Mouse (Mus musculus): Measurements from ENCODE around the gene Cysltr1. TPM values are rescaled to one million over a fixed set of nuclear protein-coding genes. Genes with fewer than 3 reads are reported as not detected.

Gene Cysltr1
- 0.07 TPM in 1 of 2 replicates, not detected in the other for polyA plus RNA-seq (2012; ENCODE audit: insufficient read depth, low replicate concordance)

- no peaks in the 10 kb centered on the region for H3K36me3 ChIP-seq (replicated peaks; ENCODE audit: low read length)
- H3K9me3 ChIP-seq: no peaks in the 10 kb centered on the region
- peak within 1 kb of the TSS; percentile 87 for H3K4me3 ChIP-seq (replicated peaks)
- TF ChIP-seq GATA1 (IDR thresholded peaks at IDR 0.05; ENCODE audit: borderline replicate concordance, low read length) (no peak), FLI1 (IDR thresholded peaks at IDR 0.05; ENCODE audit: low read length) (no peak)
- peaks cover 10% of the 10 kb centered on the region; the same call in 1 of the 2 replicates for H3K4me1 ChIP-seq
- peaks cover 2% of the 10 kb centered on the region for H3K27me3 ChIP-seq (replicated peaks)
These were observed at the start of gene Cysltr1 for GRCm38 (mm10) chrX:106603386-106603785. Gene Cysltr1, minus strand, starts transcription at chrX:106603679.

DNA sequence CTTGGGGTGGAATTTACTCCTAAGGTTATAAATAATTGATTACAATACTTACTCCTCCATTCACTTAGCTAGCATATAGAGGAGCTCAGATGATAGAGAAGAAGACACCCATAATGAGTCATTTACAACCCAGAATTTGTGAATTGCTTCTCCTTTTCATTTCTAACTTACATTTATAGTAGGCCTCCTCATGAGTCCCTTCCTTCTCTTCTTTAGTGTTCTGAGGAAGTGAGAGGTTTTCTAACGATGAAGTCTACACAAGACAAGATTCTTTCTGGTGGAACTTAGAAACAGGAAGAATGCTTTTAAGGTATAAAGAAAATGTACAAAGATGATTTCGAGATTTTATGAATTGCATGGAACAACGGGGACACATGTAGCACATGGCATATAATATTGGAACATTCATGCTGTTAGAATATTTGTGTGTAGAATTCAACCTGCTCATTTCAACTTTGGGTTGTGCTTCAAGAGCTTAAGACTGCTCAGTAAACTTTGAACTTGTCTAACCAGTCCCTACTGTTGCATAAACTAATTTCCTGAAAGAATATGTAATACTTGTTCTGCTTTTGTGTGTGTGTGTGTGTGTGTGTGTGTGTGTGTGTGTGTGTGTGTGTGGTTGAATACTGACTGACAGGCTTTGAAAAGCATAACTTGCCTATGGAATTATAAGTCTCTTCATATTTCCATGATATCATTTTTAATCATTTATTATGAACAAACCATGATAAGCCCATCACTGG is 31.5 kb upstream of the Cysltr1 start:
- Histone ChIP-seq H3K27me3 (replicated peaks) (peaks cover 3% of the 10 kb centered on the region), H3K4me1 (no peaks in the 10 kb centered on the region), H3K9me3 (no peaks in the 10 kb centered on the region), H3K36me3 (replicated peaks; ENCODE audit: low read length) (no peaks in the 10 kb centered on the region), H3K4me3 (replicated peaks) (no peak overlapping the region)
- TF ChIP-seq GATA1 (IDR thresholded peaks at IDR 0.05; ENCODE audit: borderline replicate concordance, low read length): no peak
- TF ChIP-seq FLI1 (IDR thresholded peaks at IDR 0.05; ENCODE audit: low read length): no peak

DNA sequence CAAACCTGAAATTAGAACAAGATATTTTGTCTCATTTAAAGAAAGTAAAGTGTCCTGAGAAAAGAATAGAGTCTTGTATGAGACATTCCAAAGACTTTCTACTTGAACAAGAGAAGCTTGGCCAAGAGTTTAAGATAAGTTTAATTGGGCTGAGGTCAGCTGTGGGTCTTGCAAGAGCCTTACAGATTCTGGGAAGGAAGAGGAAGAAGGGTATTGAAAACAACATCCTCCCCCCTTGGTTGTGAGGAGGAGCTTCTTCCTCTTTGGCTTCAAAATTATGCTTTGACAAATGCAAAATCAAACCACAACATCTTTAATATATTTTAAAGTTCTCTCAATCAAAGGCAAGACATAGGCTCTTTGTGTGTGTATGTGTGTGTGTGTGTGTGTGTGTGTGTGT is 30.1 kb upstream of the Cysltr1 start:
- no peak for TF ChIP-seq GATA1 (IDR thresholded peaks at IDR 0.05; ENCODE audit: borderline replicate concordance, low read length)
- TF ChIP-seq FLI1 (IDR thresholded peaks at IDR 0.05; ENCODE audit: low read length): no peak

GRCm38 (mm10) chrX:106628514-106628913 is 25.0 kb upstream of the Cysltr1 start:
- no peak for TF ChIP-seq GATA1 (IDR thresholded peaks at IDR 0.05; ENCODE audit: borderline replicate concordance, low read length)
- TF ChIP-seq FLI1 (IDR thresholded peaks at IDR 0.05; ENCODE audit: low read length): no peak
- Histone ChIP-seq H3K27me3 (replicated peaks) (no peaks in the 10 kb centered on the region), H3K4me3 (replicated peaks) (no peak overlapping the region), H3K4me1 (no peaks in the 10 kb centered on the region; the same call in 1 of the 2 replicates), H3K36me3 (replicated peaks; ENCODE audit: low read length) (no peaks in the 10 kb centered on the region), H3K9me3 (no peaks in the 10 kb centered on the region)

More for the DNA sequence above, 30.1 kb upstream of the Cysltr1 start:
- H3K4me3 ChIP-seq (replicated peaks): no peak overlapping the region
- no peaks in the 10 kb centered on the region for H3K36me3 ChIP-seq (replicated peaks; ENCODE audit: low read length)
- no peaks in the 10 kb centered on the region for H3K9me3 ChIP-seq
- H3K4me1 ChIP-seq: no peaks in the 10 kb centered on the region
- H3K27me3 ChIP-seq (replicated peaks): peaks cover 3% of the 10 kb centered on the region

DNA sequence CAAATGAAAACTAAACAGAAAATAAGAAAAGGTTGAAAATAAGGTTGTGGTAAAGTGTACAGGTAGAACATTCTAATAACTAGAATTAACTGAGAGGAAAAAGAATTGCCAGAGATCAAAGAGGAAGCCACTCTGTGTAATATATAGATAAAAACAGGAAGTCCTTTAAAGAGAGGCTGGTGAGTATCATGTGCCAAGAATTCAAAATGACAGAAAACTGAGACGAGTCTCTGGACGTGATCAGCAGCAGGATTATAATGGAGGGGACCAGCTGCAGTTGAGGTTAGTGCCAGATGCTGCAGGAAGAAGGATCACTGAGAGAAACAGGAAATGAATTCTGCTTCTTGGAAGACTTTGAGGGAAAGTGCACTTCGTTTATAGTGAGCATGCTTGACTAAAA is 20.2 kb upstream of the Cysltr1 start:
- Histone ChIP-seq H3K4me1 (peaks cover 4% of the 10 kb centered on the region), H3K27me3 (replicated peaks) (no peaks in the 10 kb centered on the region), H3K4me3 (replicated peaks) (no peak overlapping the region), H3K36me3 (replicated peaks; ENCODE audit: low read length) (no peaks in the 10 kb centered on the region), H3K9me3 (no peaks in the 10 kb centered on the region)
- TF ChIP-seq GATA1 (IDR thresholded peaks at IDR 0.05; ENCODE audit: borderline replicate concordance, low read length): no peak
- TF ChIP-seq FLI1 (IDR thresholded peaks at IDR 0.05; ENCODE audit: low read length): no peak

GRCm38 (mm10) chrX:106622512-106622911 is 19.0 kb upstream of the Cysltr1 start:
- Histone ChIP-seq H3K27me3 (replicated peaks) (no peaks in the 10 kb centered on the region), H3K9me3 (no peaks in the 10 kb centered on the region), H3K4me3 (replicated peaks) (no peak overlapping the region), H3K36me3 (replicated peaks; ENCODE audit: low read length) (no peaks in the 10 kb centered on the region), H3K4me1 (peaks cover 4% of the 10 kb centered on the region)
- TF ChIP-seq GATA1 (IDR thresholded peaks at IDR 0.05; ENCODE audit: borderline replicate concordance, low read length): no peak
- no peak for TF ChIP-seq FLI1 (IDR thresholded peaks at IDR 0.05; ENCODE audit: low read length)

DNA sequence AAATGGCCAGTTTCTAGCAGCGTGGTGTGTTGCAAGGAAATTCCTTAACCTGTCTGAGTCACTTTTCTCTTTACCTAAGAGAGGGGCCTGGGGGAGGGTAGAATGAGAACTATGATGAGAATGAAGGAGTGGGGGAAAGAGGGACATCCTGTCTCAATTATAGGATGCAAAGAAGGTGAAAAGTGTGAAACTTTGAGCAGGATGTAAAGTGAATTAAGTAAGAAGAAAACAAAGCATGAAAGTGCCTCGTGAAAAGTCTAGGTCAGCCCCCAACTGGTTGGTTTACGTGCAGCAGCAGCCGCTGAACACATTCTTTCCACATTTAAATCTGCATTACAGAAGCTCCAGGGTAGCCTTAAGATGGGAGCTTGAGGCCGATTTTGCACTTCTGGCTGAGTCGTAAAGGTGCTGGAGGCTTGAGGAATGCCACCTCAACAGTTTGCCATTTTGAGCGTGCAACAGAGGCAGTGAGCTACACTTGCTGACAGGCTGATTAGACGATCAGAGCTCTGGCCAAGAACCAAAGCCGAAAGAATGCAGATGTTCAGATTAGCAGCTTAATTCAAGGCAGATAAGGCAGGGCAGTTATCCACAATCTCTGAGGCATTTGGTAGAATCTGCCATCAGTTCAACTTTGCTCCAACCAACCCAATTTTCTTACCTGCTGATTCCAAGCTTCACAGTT is 763 bp downstream of the Cysltr1 start:
- Histone ChIP-seq H3K4me1 (peaks cover 10% of the 10 kb centered on the region; the same call in 1 of the 2 replicates), H3K4me3 (replicated peaks) (peak overlapping the region; percentile 87), H3K36me3 (replicated peaks; ENCODE audit: low read length) (no peaks in the 10 kb centered on the region), H3K9me3 (no peaks in the 10 kb centered on the region), H3K27me3 (replicated peaks) (peaks cover 2% of the 10 kb centered on the region)
- no peak for TF ChIP-seq GATA1 (IDR thresholded peaks at IDR 0.05; ENCODE audit: borderline replicate concordance, low read length)
- no peak for TF ChIP-seq FLI1 (IDR thresholded peaks at IDR 0.05; ENCODE audit: low read length)

- no peaks in the 10 kb centered on the region for H3K9me3 ChIP-seq
- H3K36me3 ChIP-seq (replicated peaks; ENCODE audit: low read length): no peaks in the 10 kb centered on the region
- TF ChIP-seq GATA1 (IDR thresholded peaks at IDR 0.05; ENCODE audit: borderline replicate concordance, low read length) (no peak), FLI1 (IDR thresholded peaks at IDR 0.05; ENCODE audit: low read length) (no peak)
- no peaks in the 10 kb centered on the region for H3K27me3 ChIP-seq (replicated peaks)
- no peak overlapping the region for H3K4me3 ChIP-seq (replicated peaks)
- no peaks in the 10 kb centered on the region for H3K4me1 ChIP-seq
These were observed 7.6 kb downstream of the Cysltr1 start for GRCm38 (mm10) chrX:106595904-106596303.

DNA sequence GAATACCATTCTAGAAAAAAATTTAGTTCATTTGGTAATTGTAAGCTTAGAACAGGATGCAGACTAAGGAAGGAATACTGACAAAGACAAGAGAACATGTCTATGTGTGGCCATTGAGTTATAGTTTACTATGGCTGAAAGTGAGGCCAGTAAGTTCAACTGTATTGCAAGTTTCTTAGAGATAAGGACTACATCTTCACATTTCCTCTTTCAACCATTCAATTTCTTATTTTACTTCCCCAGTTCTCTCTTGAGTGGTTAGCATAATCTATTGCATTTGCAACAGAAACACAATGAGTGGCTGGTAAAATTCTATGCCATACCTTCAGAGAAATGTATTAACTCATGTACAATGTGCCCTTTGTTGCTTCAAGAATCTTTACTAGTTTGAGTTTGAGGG is 9.6 kb downstream of the Cysltr1 start:
- no peaks in the 10 kb centered on the region for H3K4me1 ChIP-seq
- H3K36me3 ChIP-seq (replicated peaks; ENCODE audit: low read length): no peaks in the 10 kb centered on the region
- no peaks in the 10 kb centered on the region for H3K9me3 ChIP-seq
- no peaks in the 10 kb centered on the region for H3K27me3 ChIP-seq (replicated peaks)
- H3K4me3 ChIP-seq (replicated peaks): no peak overlapping the region
- TF ChIP-seq FLI1 (IDR thresholded peaks at IDR 0.05; ENCODE audit: low read length): no peak
- no peak for TF ChIP-seq GATA1 (IDR thresholded peaks at IDR 0.05; ENCODE audit: borderline replicate concordance, low read length)

DNA sequence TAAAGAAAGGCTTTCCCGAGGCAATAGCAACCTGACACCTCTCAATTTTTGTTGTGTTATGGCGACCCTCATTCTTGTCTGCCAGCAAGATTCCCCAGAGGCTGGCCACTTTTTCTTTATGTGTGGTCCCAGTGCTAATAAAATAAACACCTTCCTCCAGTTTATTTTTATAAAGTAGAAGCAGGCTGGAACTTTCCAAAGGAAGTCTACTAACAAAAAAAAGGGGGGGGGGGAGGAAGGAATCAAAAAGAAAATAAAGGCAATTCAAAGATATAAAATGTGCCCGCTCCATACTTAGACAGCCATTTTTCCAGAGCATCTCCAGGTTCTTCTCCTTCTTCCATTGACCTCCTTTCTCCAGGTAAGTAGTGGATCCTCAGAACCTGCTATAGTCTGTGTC is 20.6 kb downstream of the Cysltr1 start, which contains the start of gene Gm5127:
Gm5127 (plus strand) TSS at position 301 of the 400 bp plus-strand sequence.
- Histone ChIP-seq H3K36me3 (replicated peaks; ENCODE audit: low read length) (no peaks in the 10 kb centered on the region), H3K9me3 (no peaks in the 10 kb centered on the region), H3K4me1 (no peaks in the 10 kb centered on the region), H3K4me3 (replicated peaks) (no peak within 1 kb of the TSS), H3K27me3 (replicated peaks) (no peaks in the 10 kb centered on the region)
- TF ChIP-seq FLI1 (IDR thresholded peaks at IDR 0.05; ENCODE audit: low read length): no peak
- TF ChIP-seq GATA1 (IDR thresholded peaks at IDR 0.05; ENCODE audit: borderline replicate concordance, low read length): no peak
